In the genomic region with DNA sequence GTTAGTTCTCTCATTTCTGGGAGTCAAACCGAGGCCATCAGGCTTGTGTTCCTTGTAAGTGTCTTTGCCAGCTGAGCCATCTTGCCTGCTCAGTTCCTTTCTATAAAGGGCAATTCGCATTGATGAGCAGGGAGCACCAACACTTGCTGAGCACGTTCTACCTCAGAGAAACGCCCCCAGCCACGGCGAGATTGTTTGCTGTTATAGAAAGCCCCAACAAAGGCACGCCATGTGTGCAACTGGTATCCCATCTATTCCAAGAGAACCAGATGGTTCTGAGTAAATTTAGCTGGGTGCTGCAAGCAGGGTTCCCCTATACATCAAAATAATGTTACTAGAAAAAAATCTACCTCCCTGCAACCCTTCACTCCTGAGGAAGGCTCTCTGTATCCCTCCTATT, we compare ENCODE assay signal across 20 mouse cellular contexts.
DNase-seq lines count a peak whose midpoint lies in the region; ATAC-seq lines count a peak whose summit lies in the region.
"Had no signal": no experiment of that assay in that cellular context is flagged by ENCODE, and none has a peak within 500 bp of the region (broad histone marks: within the 10 kb centered on the region; RNA-seq: fewer than 3 reads in every experiment).

No protein-coding gene starts in this region.

- ATAC-seq in frontal cortex, adult (ENCODE audit: low TSS enrichment), result peak; percentile 47
- ATAC-seq: CD4-positive, CD25-positive, alpha-beta regulatory T cell, adult 4 months; hindbrain, postnatal 0 days; intestine, embryonic 16.5 days; liver, postnatal 0 days; midbrain, embryonic 16.5 days had no signal

- intact Hi-C loops in left cerebral cortex, postnatal 10 days (cut with DNase I), result no loop called here

- no peak for DNase-seq in frontal cortex, postnatal 25 days (ENCODE audit: low spot score in 2 of 2)
- DNase-seq in left cerebral cortex, postnatal 10 days (ENCODE audit: extremely low spot score in 1 of 2, low spot score in 2 of 2), result peak; percentile 29 to 49
- DNase-seq in left cerebral cortex, adult 11 months (ENCODE audit: low spot score), result no peak
- DNase-seq in right cerebral cortex, postnatal 10 days (ENCODE audit: low spot score in 2 of 2), result peak; percentile 65 to 81
- DNase-seq in gastrocnemius, postnatal 10 days, result no peak
- DNase-seq in embryo, embryonic 10.5 days (ENCODE audit: low spot score), result no peak
- no peak for DNase-seq in cerebellum, postnatal 36 days
- DNase-seq: adrenal gland, postnatal 14 days; cerebellum, adult 9-10 months; heart, postnatal 14 days; kidney, postnatal 36 days; liver, postnatal 0 days; lung, postnatal 10 days; retina, postnatal 1 day; thymus, postnatal 25 days had no signal

Comparison
In these comparisons a context has a peak if more than half of its experiments do, and no peak if none do; other contexts are left out.
1. DNase-seq: peak in left cerebral cortex, postnatal 10 days (2 of 2) and right cerebral cortex, postnatal 10 days (2 of 2); none in frontal cortex, postnatal 25 days (0 of 2), left cerebral cortex, adult 11 months (single experiment), gastrocnemius, postnatal 10 days (single experiment), embryo, embryonic 10.5 days (single experiment) and cerebellum, postnatal 36 days (0 of 2).